Mouse (Mus musculus) large intestine, adult 2 months (tissue): ENCODE results near the gene Rps17. TPM values are rescaled to one million over a fixed set of nuclear protein-coding genes. Genes with fewer than 3 reads are reported as not detected.

ENCODE experiments used
- polyA plus RNA-seq: library from polyadenylated mRNA; depleted of rRNA; stranded (reverse); fragments of >200 nt; gene quantifications from 2 replicates; pipeline ENCODE4 v1.2.3, GENCODE M21; 2012; rRNA removed

Gene Rps17
- polyA plus RNA-seq, 1 experiment: 1,160 TPM

Other genes with a start within 250 kb of the Rps17 start
- 1.4 and 35.2 TPM in 2 replicates for gene Slc28a1, start 230.5 kb downstream of the Rps17 start, polyA plus RNA-seq
- gene Pde8a, start 131.7 kb downstream of the Rps17 start, polyA plus RNA-seq: 3.3 and 3.4 TPM in 2 replicates
- 1.5 and 1.8 TPM in 2 replicates for gene Cpeb1, start 110.2 kb upstream of the Rps17 start, polyA plus RNA-seq
- gene Ap3b2, start 148.7 kb upstream of the Rps17 start, polyA plus RNA-seq: 1.5 and 1.7 TPM in 2 replicates
- not detected in 2 replicates for gene BC048679, start 153.0 kb upstream of the Rps17 start, polyA plus RNA-seq
- 0.04 and 0.18 TPM in 2 replicates for gene Fsd2, start 221.7 kb upstream of the Rps17 start, polyA plus RNA-seq
- gene Whamm, start 226.0 kb upstream of the Rps17 start, polyA plus RNA-seq: 18.5 and 22.4 TPM in 2 replicates